Mouse (Mus musculus): Measurements from ENCODE around the gene Tmem30c. TPM values are rescaled to one million over a fixed set of nuclear protein-coding genes. Genes with fewer than 3 reads are reported as not detected.

Tmem30c gene
- polyA plus RNA-seq, 1 experiment from 2014 or later = 0.18 TPM

Other genes with a start within 250 kb of the Tmem30c start
- gene Tmem45a2, start 221.5 kb downstream of the Tmem30c start, polyA plus RNA-seq (2015; fragmentation: Nextera tagmentation; extraction: Ambion mirVana) = not detected in 2 replicates
- 54.3 and 55.9 TPM in 2 replicates for gene Tomm70a, start 171.2 kb downstream of the Tmem30c start, polyA plus RNA-seq (2015; fragmentation: Nextera tagmentation; extraction: Ambion mirVana)
- gene Nit2, start 125.5 kb downstream of the Tmem30c start, polyA plus RNA-seq (2015; fragmentation: Nextera tagmentation; extraction: Ambion mirVana) = 37.7 and 41.1 TPM in 2 replicates
- 33.7 and 34.6 TPM in 2 replicates for gene Tbc1d23, start 61.4 kb downstream of the Tmem30c start, polyA plus RNA-seq (2015; fragmentation: Nextera tagmentation; extraction: Ambion mirVana)
- gene Filip1l, start 60.2 kb upstream of the Tmem30c start, polyA plus RNA-seq (2015; fragmentation: Nextera tagmentation; extraction: Ambion mirVana) = 1.9 and 2.3 TPM in 2 replicates

Measured in forebrain, embryonic 15.5 days (tissue).